Mouse (Mus musculus) forelimb bud, embryonic 11.5 days (tissue): ENCODE data around the gene Tma7.

Experiments
- DNase-seq: peaks from one replicate; pipeline ENCODE4 v3.0.0-alpha.2; 2012; ENCODE audit warnings: low read depth, low spot score

The Tma7 gene

GRCm38 (mm10) chr9:109102541-109102940, 20.2 kb upstream of the Tma7 start:
- no peak for DNase-seq

GRCm38 (mm10) chr9:109101933-109102445, 19.6 kb upstream of the Tma7 start:
- no peak for DNase-seq

GRCm38 (mm10) chr9:109100307-109100928, 18.0 kb upstream of the Tma7 start:
- no peak for DNase-seq

GRCm38 (mm10) chr9:109098969-109099368, 16.6 kb upstream of the Tma7 start:
- DNase-seq = no peak

GRCm38 (mm10) chr9:109098366-109098765, 16.0 kb upstream of the Tma7 start:
- DNase-seq = no peak

GRCm38 (mm10) chr9:109097831-109098230, 15.4 kb upstream of the Tma7 start:
- no peak for DNase-seq

GRCm38 (mm10) chr9:109097291-109097690, 14.9 kb upstream of the Tma7 start:
- no peak for DNase-seq

- DNase-seq = no peak
These were observed 14.5 kb upstream of the Tma7 start for GRCm38 (mm10) chr9:109096856-109097255.

GRCm38 (mm10) chr9:109096251-109096661, 13.9 kb upstream of the Tma7 start:
- DNase-seq = no peak

GRCm38 (mm10) chr9:109095137-109095982, 13.0 kb upstream of the Tma7 start, which contains the start of gene Plxnb1:
TSS of gene Plxnb1 (plus strand) at chr9:109095389.
- DNase-seq = peak; percentile 83

- peak; percentile 50 for DNase-seq
These were observed 12.3 kb upstream of the Tma7 start for GRCm38 (mm10) chr9:109094553-109095136.

GRCm38 (mm10) chr9:109093786-109094552, 11.6 kb upstream of the Tma7 start:
- DNase-seq = no peak

- no peak for DNase-seq
These were observed 10.4 kb upstream of the Tma7 start for GRCm38 (mm10) chr9:109092799-109093198.

GRCm38 (mm10) chr9:109091802-109092201, 9.4 kb upstream of the Tma7 start:
- DNase-seq = no peak

GRCm38 (mm10) chr9:109090446-109090845, 8.1 kb upstream of the Tma7 start:
- no peak for DNase-seq

- peak; percentile 49 for DNase-seq
These were observed 5.6 kb upstream of the Tma7 start for GRCm38 (mm10) chr9:109087987-109088386.

GRCm38 (mm10) chr9:109084922-109085321, 2.5 kb upstream of the Tma7 start:
- DNase-seq = peak; percentile 44

- DNase-seq = no peak
These were observed 651 bp downstream of the Tma7 start for GRCm38 (mm10) chr9:109081749-109082123.

GRCm38 (mm10) chr9:109080516-109080915, 1.9 kb downstream of the Tma7 start:
- no peak for DNase-seq

GRCm38 (mm10) chr9:109073661-109074573, 8.5 kb downstream of the Tma7 start, which contains the start of gene Atrip:
TSS of gene Atrip (minus strand) at chr9:109074124.
- peak; percentile 89 for DNase-seq
